Mouse (Mus musculus) embryonic facial prominence, embryonic 13.5 days (tissue): ENCODE results near the gene Acat2. TPM values are rescaled to one million over a fixed set of nuclear protein-coding genes. Genes with fewer than 3 reads are reported as not detected.
"Not testable (repeated sequence)": the region's sequence is repeated elsewhere in the genome, so short reads cannot be mapped to it uniquely, and the experiment has no call there.

ENCODE experiments used
- ATAC-seq: fragments of 200-750 bp; cut with Nextera tagmentation; 2 replicates; pipeline ENCODE4 v1.8.0; 2017; ENCODE audit warnings: low read depth; ENCODE audit not compliant: insufficient number of reproducible peaks, insufficient read depth, low FRiP score, low TSS enrichment
- H3K27ac ChIP-seq: fragments of 300-500 bp; sonication (generic); 2 replicates; pipeline ENCODE4 v1.5.1; 2015; ENCODE audit warnings: moderate library complexity, mild to moderate bottlenecking, inconsistent platforms
- H3K27me3 ChIP-seq: fragments of 300-500 bp; sonication (generic); 2 replicates; pipeline ENCODE4 v1.6.1; 2015; ENCODE audit warnings: mild to moderate bottlenecking, inconsistent platforms
- H3K36me3 ChIP-seq: fragments of 300-500 bp; sonication (generic); 2 replicates; pipeline ENCODE4 v1.6.1; 2015; ENCODE audit warnings: mild to moderate bottlenecking, inconsistent platforms
- H3K4me1 ChIP-seq: fragments of 300-500 bp; sonication (generic); 2 replicates; pipeline ENCODE4 v1.6.1; 2015; ENCODE audit warnings: inconsistent platforms
- H3K4me2 ChIP-seq: fragments of 300-500 bp; sonication (generic); 2 replicates; pipeline ENCODE4 v1.6.1; 2015; ENCODE audit warnings: moderate library complexity, mild to moderate bottlenecking, inconsistent platforms
- H3K4me3 ChIP-seq: fragments of 300-500 bp; sonication (generic); 2 replicates; pipeline ENCODE4 v1.5.1; 2015; ENCODE audit warnings: mild to moderate bottlenecking, inconsistent platforms
- H3K9ac ChIP-seq: fragments of 300-500 bp; sonication (generic); 2 replicates; pipeline ENCODE4 v1.6.1; 2015; ENCODE audit warnings: mild to moderate bottlenecking, inconsistent platforms
- H3K9me3 ChIP-seq: fragments of 300-500 bp; sonication (generic); 2 replicates; pipeline ENCODE4 v1.6.1; 2016; ENCODE audit warnings: inconsistent platforms
- WGBS: fragments of 180-500 bp; shearing (Covaris S2); methylation state at CpG from one replicate; pipeline ENCODE4 v1.1.7; 2015; ENCODE audit warnings: mixed read lengths; 5-methylcytosine and 5-hydroxymethylcytosine counted together
- polyA plus RNA-seq: library from polyadenylated mRNA; unstranded; fragments of >200 nt; fragmentation: Nextera tagmentation; extraction: Ambion mirVana; gene quantifications from 2 replicates; pipeline ENCODE4 v1.2.1, GENCODE M21; 2015

Acat2 gene
- polyA plus RNA-seq, 1 experiment from 2014 or later, result 218 TPM

GRCm38 (mm10) chr17:12992470-12992991, 32.0 kb upstream of the Acat2 start:
- Histone ChIP-seq H3K36me3 (peaks cover 10% of the 10 kb centered on the region), H3K4me1 (peaks cover 7% of the 10 kb centered on the region), H3K4me3 (peak overlapping the region; percentile 96), H3K9me3 (no peaks in the 10 kb centered on the region), H3K27ac (peak overlapping the region; percentile 100), H3K4me2 (peak overlapping the region; percentile 77), H3K9ac (peak overlapping the region; percentile 100), H3K27me3 (no peaks in the 10 kb centered on the region)
- WGBS, result 1% methylated on average over 50 of the region's 51 CpGs
- ATAC-seq, result peak; percentile 85

- ATAC-seq, result peak; percentile 90
- Histone ChIP-seq H3K4me2 (peak overlapping the region; percentile 77), H3K36me3 (peaks cover 15% of the 10 kb centered on the region), H3K4me1 (peaks cover 7% of the 10 kb centered on the region), H3K9me3 (no peaks in the 10 kb centered on the region), H3K4me3 (peak overlapping the region; percentile 96), H3K9ac (peak overlapping the region; percentile 100), H3K27me3 (no peaks in the 10 kb centered on the region), H3K27ac (peak overlapping the region; percentile 100)
- under 1% methylated on average over 68 of the region's 84 CpGs for WGBS
Measured at GRCm38 (mm10) chr17:12991635-12992358, 31.2 kb upstream of the Acat2 start.

- Histone ChIP-seq H3K4me1 (peaks cover 7% of the 10 kb centered on the region), H3K9me3 (no peaks in the 10 kb centered on the region), H3K27ac (peak overlapping the region; percentile 100), H3K4me2 (peak overlapping the region; percentile 77), H3K9ac (peak overlapping the region; percentile 100), H3K4me3 (peak overlapping the region; percentile 96), H3K27me3 (no peaks in the 10 kb centered on the region), H3K36me3 (peaks cover 16% of the 10 kb centered on the region)
- no peak for ATAC-seq
- WGBS, result 3% methylated on average over 12 of the region's 12 CpGs
Measured at GRCm38 (mm10) chr17:12991194-12991634, 30.7 kb upstream of the Acat2 start.

GRCm38 (mm10) chr17:12990567-12991145, 30.1 kb upstream of the Acat2 start:
- H3K9me3 ChIP-seq, result no peaks in the 10 kb centered on the region
- H3K9ac ChIP-seq, result peak overlapping the region; percentile 100
- peaks cover 16% of the 10 kb centered on the region for H3K36me3 ChIP-seq
- ATAC-seq, result no peak
- no peaks in the 10 kb centered on the region for H3K27me3 ChIP-seq
- 59% methylated on average over 8 of the region's 8 CpGs for WGBS
- peaks cover 7% of the 10 kb centered on the region for H3K4me1 ChIP-seq
- peak overlapping the region; percentile 77 for H3K4me2 ChIP-seq
- peak overlapping the region; percentile 100 for H3K27ac ChIP-seq
- H3K4me3 ChIP-seq, result peak overlapping the region; percentile 96

GRCm38 (mm10) chr17:12988096-12988495, 27.5 kb upstream of the Acat2 start:
- H3K4me1 ChIP-seq, H3K4me3 ChIP-seq, H3K27me3 ChIP-seq, H3K4me2 ChIP-seq, ATAC-seq, H3K27ac ChIP-seq, H3K9ac ChIP-seq, H3K9me3 ChIP-seq: not testable (repeated sequence)
- WGBS, result 97% methylated on average over 8 of the region's 8 CpGs
- peaks cover 36% of the 10 kb centered on the region for H3K36me3 ChIP-seq

GRCm38 (mm10) chr17:12983988-12984387, 23.4 kb upstream of the Acat2 start:
- Histone ChIP-seq H3K36me3 (peaks cover 69% of the 10 kb centered on the region), H3K9ac (no peak overlapping the region), H3K27me3 (no peaks in the 10 kb centered on the region), H3K9me3 (no peaks in the 10 kb centered on the region), H3K4me2 (no peak overlapping the region), H3K4me3 (no peak overlapping the region), H3K4me1 (no peaks in the 10 kb centered on the region), H3K27ac (no peak overlapping the region)
- no peak for ATAC-seq
- WGBS, result 72% methylated on average over 2 of the region's 2 CpGs

- WGBS, result 83% methylated on average over 1 of the region's 1 CpGs
- ATAC-seq, result no peak
- peaks cover 73% of the 10 kb centered on the region for H3K36me3 ChIP-seq
Measured at GRCm38 (mm10) chr17:12978546-12978945, 18.0 kb upstream of the Acat2 start.

GRCm38 (mm10) chr17:12973851-12974250, 13.3 kb upstream of the Acat2 start:
- no peak overlapping the region for H3K27ac ChIP-seq

More at GRCm38 (mm10) chr17:12978546-12978945, 18.0 kb upstream of the Acat2 start:
- Histone ChIP-seq H3K9ac (no peak overlapping the region), H3K4me1 (no peaks in the 10 kb centered on the region), H3K4me2 (no peak overlapping the region), H3K4me3 (no peak overlapping the region), H3K27ac (no peak overlapping the region), H3K27me3 (no peaks in the 10 kb centered on the region), H3K9me3 (no peaks in the 10 kb centered on the region)

GRCm38 (mm10) chr17:12967173-12967572, 6.6 kb upstream of the Acat2 start:
- H3K27me3 ChIP-seq, result no peaks in the 10 kb centered on the region
- H3K9ac ChIP-seq, result no peak overlapping the region
- H3K4me2 ChIP-seq, result no peak overlapping the region
- ATAC-seq, result no peak
- peaks cover 52% of the 10 kb centered on the region for H3K36me3 ChIP-seq
- no peak overlapping the region for H3K4me3 ChIP-seq
- WGBS, result 91% methylated on average over 2 of the region's 2 CpGs
- 0 out of 2 replicates have a peak, but pooled peaks cover 3% of the 10 kb centered on the region for H3K4me1 ChIP-seq
- H3K9me3 ChIP-seq, result no peaks in the 10 kb centered on the region
- H3K27ac ChIP-seq, result no peak overlapping the region

More at GRCm38 (mm10) chr17:12973851-12974250, 13.3 kb upstream of the Acat2 start:
- peaks cover 64% of the 10 kb centered on the region for H3K36me3 ChIP-seq
- H3K9me3 ChIP-seq, result no peaks in the 10 kb centered on the region
- H3K4me3 ChIP-seq, result no peak overlapping the region
- 77% methylated on average over 2 of the region's 2 CpGs for WGBS
- no peak overlapping the region for H3K9ac ChIP-seq
- ATAC-seq, result no peak
- no peaks in the 10 kb centered on the region for H3K4me1 ChIP-seq
- H3K27me3 ChIP-seq, result no peaks in the 10 kb centered on the region
- H3K4me2 ChIP-seq, result no peak overlapping the region

- Histone ChIP-seq H3K36me3 (peaks cover 32% of the 10 kb centered on the region), H3K9me3 (no peaks in the 10 kb centered on the region), H3K4me1 (peaks cover 12% of the 10 kb centered on the region), H3K27me3 (no peaks in the 10 kb centered on the region), H3K9ac (no peak overlapping the region), H3K4me3 (no peak overlapping the region), H3K4me2 (no peak overlapping the region), H3K27ac (peak overlapping the region; percentile 3; the same call in 1 of the 2 replicates)
- WGBS, result 77% methylated on average over 3 of the region's 3 CpGs
- ATAC-seq, result no peak
Measured at GRCm38 (mm10) chr17:12963476-12963875, 2.9 kb upstream of the Acat2 start.

- H3K9me3 ChIP-seq, ATAC-seq, H3K27ac ChIP-seq, H3K9ac ChIP-seq, H3K27me3 ChIP-seq: not testable (repeated sequence)
- Histone ChIP-seq H3K36me3 (peaks cover 21% of the 10 kb centered on the region), H3K4me2 (peak overlapping the region; percentile 51), H3K4me3 (peak overlapping the region; percentile 28; the same call in 1 of the 2 replicates), H3K4me1 (peaks cover 12% of the 10 kb centered on the region)
- 45% methylated on average over 1 of the region's 2 CpGs for WGBS
Measured at GRCm38 (mm10) chr17:12959377-12959776, 1.2 kb downstream of the Acat2 start.
